Mouse (Mus musculus) retina, postnatal 1 day (tissue): Measurements from ENCODE around the gene Slc33a1.
A peak's percentile ranks its signal among the peaks of the same experiment; 100 is the strongest.

Experiments
- DNase-seq: peaks from one replicate; pipeline ENCODE4 v3.0.0-alpha.2; 2012

Slc33a1 gene

DNA sequence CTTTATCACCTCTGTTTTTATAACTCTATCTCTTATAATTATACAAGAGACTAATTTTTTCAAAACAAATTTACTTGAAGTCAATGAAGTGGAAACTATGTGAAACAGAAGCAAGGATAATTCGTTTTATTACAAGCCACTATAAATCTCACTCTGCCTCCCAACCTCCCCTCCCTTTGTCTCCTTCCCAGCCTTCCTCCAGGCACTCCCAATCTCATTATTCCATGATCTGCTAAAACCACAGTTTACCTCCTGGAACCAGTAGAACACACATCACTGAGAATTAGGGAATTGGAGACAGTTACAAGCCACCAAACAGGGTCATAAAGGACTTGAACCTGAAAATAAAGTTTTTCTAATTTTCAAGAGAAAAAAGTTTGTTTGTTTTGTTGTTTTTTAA is 67.4 kb downstream of the Slc33a1 start:
- peak; percentile 27 for DNase-seq

DNA sequence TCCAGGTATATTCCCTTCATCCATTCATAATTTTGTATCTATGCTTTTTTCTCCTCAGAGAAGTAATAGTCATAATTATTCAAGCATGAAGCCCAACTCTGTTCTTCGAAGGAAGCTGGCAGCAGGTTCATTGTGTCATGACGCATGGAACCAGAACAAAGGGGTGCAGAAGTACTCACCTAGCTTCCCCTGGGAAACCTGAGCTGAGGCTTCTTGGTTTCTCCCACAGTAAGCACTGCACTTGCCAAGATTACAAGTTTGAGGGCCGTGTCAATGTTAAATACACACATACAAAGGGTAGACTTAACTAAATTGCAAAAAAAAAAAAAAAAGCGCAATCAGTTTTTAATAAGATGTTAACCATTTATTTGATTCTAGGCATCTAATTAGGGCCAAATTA is 68.3 kb downstream of the Slc33a1 start:
- DNase-seq: peak; percentile 24

DNA sequence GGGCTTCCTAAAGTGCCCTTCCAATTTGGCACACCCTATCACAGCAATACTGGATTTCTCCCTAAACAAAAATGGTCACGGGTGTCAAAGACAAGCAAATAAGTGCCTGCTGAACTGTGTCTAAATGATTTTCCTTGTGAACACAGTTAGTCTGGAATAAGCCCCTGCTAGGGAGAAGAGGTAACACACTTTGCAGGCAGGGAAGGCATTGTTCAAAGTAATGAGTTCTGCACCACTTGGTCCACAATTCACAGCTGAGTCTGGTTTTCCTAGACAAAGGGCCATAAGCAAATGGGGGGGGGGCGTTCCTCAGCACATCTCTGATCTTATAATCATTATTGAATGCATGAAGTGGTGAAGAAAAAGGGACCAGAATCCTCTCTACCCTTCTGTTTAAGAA is 68.8 kb downstream of the Slc33a1 start:
- DNase-seq: peak; percentile 63

DNA sequence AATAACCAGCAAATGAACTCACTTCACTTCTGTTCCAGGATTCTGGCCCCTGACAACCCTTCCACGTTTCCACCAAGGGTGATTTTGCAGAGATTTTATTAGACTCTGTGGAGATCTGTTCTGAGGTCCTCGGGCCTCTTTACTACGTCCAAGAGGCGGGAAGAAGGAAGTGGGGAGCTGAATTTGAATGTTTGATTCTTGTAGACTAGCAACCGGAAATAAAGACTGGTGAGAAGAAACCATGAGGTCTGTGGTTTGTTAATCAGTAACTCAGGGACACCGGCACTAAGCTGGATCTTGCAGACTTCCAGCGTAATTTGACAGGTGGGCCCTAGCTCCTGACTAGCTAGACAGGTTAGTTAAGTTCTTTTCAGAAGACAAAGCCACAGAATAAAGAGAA is 70.9 kb downstream of the Slc33a1 start:
- no peak for DNase-seq

DNA sequence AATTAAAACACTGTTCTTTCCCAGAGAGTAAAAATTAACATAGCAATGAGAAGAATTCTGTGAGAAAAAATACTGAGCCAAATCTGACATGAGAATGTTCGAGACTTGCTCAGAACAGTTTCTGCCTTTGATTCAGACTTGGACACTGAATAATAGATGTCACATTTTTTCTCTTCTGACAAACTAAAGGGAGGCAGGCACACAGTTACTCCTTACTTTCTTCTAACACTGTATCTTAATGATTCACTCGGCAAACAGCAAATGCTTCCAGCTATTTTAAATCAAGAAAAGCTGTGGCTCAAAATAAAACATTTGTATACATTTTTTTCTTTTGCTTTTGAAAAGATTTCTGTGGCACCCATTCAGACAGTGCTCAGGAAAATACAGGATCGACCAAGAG is 72.4 kb downstream of the Slc33a1 start:
- no peak for DNase-seq
